Mouse (Mus musculus) megakaryocyte progenitor cell, adult 5-6 weeks (primary cell): ENCODE measurements around the gene Tardbp. TPM values are rescaled to one million over a fixed set of nuclear protein-coding genes. Genes with fewer than 3 reads are reported as not detected.

Experiments used
- ATAC-seq: replicated peaks from 2 replicates; pipeline ENCODE4 v1.8.0; 2016; ENCODE audit warnings: mild to moderate bottlenecking, moderate TSS enrichment, inconsistent platforms; ENCODE audit not compliant: poor library complexity
- total RNA-seq, 2 experiments: library from RNA; stranded (forward) in 1 of 2; stranded (reverse) in 1 of 2; fragments of 157-497, 149-512 nt in 1 of 2; fragments of 200-1000 nt in 1 of 2; gene quantifications; 2 replicates each; pipeline versions ENCODE4 v1.2.3 to v1.2.4; 2015 to 2017

Tardbp gene
- total RNA-seq, 2 experiments from 2014 or later, result 381 to 512 TPM

GRCm38 (mm10) chr4:148563595-148563994 lies 63.2 kb downstream of the Tardbp start:
- ATAC-seq, result no peak

DNA sequence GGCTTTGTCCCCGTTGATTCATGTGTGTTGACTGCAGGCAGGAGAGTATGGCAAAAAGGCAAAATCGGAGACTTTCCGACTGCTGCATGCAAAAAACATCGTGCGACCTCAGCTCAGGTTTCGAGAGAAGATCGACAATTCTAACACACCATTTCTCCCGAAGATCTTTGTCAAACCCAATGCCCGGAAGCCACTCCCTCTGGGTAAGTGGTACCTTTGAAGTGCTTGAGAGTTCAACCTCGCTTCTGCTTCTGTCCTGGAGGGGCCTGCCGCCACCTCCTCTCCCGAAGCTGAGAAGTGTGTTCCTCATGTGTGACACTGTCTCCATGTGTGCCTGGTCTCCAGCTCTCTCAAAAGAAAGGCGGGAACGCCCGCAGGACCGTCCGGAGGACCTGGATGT lies 64.1 kb downstream of the Tardbp start:
- no peak for ATAC-seq

Other genes with a start within 250 kb of the Tardbp start
- 10.8 and 12.7 TPM in 2 replicates for gene Ubiad1, start 182.2 kb downstream of the Tardbp start, total RNA-seq (2015)
- gene Ubiad1, start 182.2 kb downstream of the Tardbp start, total RNA-seq (2017), result 11.3 TPM in 2 replicates
- 23.2 and 23.5 TPM in 2 replicates for gene Mtor, start 178.4 kb downstream of the Tardbp start, total RNA-seq (2015)
- gene Mtor, start 178.4 kb downstream of the Tardbp start, total RNA-seq (2017), result 14.7 and 17.9 TPM in 2 replicates
- not detected in 2 replicates for gene Angptl7, start 126.6 kb downstream of the Tardbp start, total RNA-seq (2015)
- gene Angptl7, start 126.6 kb downstream of the Tardbp start, total RNA-seq (2017), result not detected in 2 replicates
- 63.6 and 70.4 TPM in 2 replicates for gene Exosc10, start 68.6 kb downstream of the Tardbp start, total RNA-seq (2015)
- gene Exosc10, start 68.6 kb downstream of the Tardbp start, total RNA-seq (2017), result 57.9 and 59.4 TPM in 2 replicates
- 228 and 250 TPM in 2 replicates for gene Srm, start 35.5 kb downstream of the Tardbp start, total RNA-seq (2015)
- gene Srm, start 35.5 kb downstream of the Tardbp start, total RNA-seq (2017), result 55.7 and 60.8 TPM in 2 replicates
- gene Masp2, start 24.5 kb downstream of the Tardbp start, total RNA-seq (2015), result not detected in 2 replicates
- 0.04 TPM in 1 of 2 replicates, not detected in the other for gene Masp2, start 24.5 kb downstream of the Tardbp start, total RNA-seq (2017)
- gene Gm572, start 16.3 kb upstream of the Tardbp start, total RNA-seq (2015), result not detected in 2 replicates
- not detected in 2 replicates for gene Gm572, start 16.3 kb upstream of the Tardbp start, total RNA-seq (2017)
- gene Casz1, start 177.4 kb upstream of the Tardbp start, total RNA-seq (2015), result 4.7 and 5.5 TPM in 2 replicates
- 2.4 and 3.5 TPM in 2 replicates for gene Casz1, start 177.4 kb upstream of the Tardbp start, total RNA-seq (2017)